ENCODE assay signal across 31 mouse cellular contexts in the genomic region with DNA sequence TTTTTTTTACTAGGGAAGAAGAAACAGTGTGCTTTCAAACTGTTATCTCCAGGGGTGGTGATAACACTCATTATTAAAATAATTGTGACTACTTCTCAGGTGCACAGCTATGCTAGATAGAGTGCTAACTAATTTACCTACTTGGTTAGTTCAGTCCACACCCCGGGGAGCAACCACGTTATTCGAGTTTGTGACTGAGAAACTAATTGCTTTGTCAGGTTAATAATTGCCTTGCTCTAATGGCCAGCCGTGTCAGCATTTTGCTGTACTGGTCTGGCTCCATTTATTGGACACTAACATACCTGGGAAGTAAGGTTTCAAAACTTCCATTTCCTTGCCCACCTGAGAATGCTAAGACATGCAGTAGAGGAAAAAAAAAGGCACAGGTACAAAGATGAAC.
DNase-seq lines count a peak whose midpoint lies in the region; ATAC-seq and TF ChIP-seq lines count a peak whose summit lies in the region.
"Had no signal": no experiment of that assay in that cellular context is flagged by ENCODE, and none has a peak within 500 bp of the region (broad histone marks: within the 10 kb centered on the region; RNA-seq: fewer than 3 reads in every experiment).

No protein-coding gene starts in this region.

- no peak for ATAC-seq in liver, embryonic 12.5 days
- no peak for ATAC-seq in hindbrain, embryonic 16.5 days
- ATAC-seq: forebrain, embryonic 13.5 days had no signal

- no peaks in the 10 kb centered on the region for H3K9me3 ChIP-seq in liver, embryonic 12.5 days (replicated peaks)
- no peaks in the 10 kb centered on the region for H3K9me3 ChIP-seq in hindbrain, embryonic 16.5 days (ENCODE audit: control insufficient read depth, low read length)
- H3K9me3 ChIP-seq: embryonic facial prominence, embryonic 10.5 days; embryonic facial prominence, embryonic 15.5 days; forebrain, embryonic 13.5 days; heart, embryonic 10.5 days; heart, embryonic 15.5 days; hindbrain, embryonic 13.5 days had no signal

- H3K4me2 ChIP-seq in liver, embryonic 12.5 days, result no peak overlapping the region
- H3K4me2 ChIP-seq in hindbrain, embryonic 16.5 days (ENCODE audit: low read length), result no peak overlapping the region
- H3K4me2 ChIP-seq: embryonic facial prominence, embryonic 15.5 days; forebrain, embryonic 13.5 days; heart, embryonic 15.5 days; hindbrain, embryonic 13.5 days had no signal

- H3K27ac ChIP-seq in liver, adult 2 months (replicated peaks; ENCODE audit: insufficient read depth, low read depth, low read length), result no peak overlapping the region
- no peak overlapping the region for H3K27ac ChIP-seq in liver, embryonic 12.5 days
- no peak overlapping the region for H3K27ac ChIP-seq in hindbrain, embryonic 16.5 days (ENCODE audit: low read depth, low read length)
- H3K27ac ChIP-seq in cerebellum, adult 2 months (ENCODE audit: insufficient read depth, low read length), result no peak overlapping the region
- H3K27ac ChIP-seq: embryonic facial prominence, embryonic 10.5 days; embryonic facial prominence, embryonic 15.5 days; forebrain, embryonic 13.5 days; heart, embryonic 10.5 days; heart, embryonic 15.5 days; hindbrain, embryonic 13.5 days; liver, embryonic 14.5 days; macrophage; stomach, postnatal 0 days had no signal

- H3K9ac ChIP-seq in liver, adult 2 months (ENCODE audit: low read depth, low read length), result no peak overlapping the region
- no peak overlapping the region for H3K9ac ChIP-seq in liver, embryonic 12.5 days
- no peak overlapping the region for H3K9ac ChIP-seq in hindbrain, embryonic 16.5 days (ENCODE audit: low read depth, low read length)
- H3K9ac ChIP-seq: embryonic facial prominence, embryonic 15.5 days; forebrain, embryonic 13.5 days; heart, embryonic 15.5 days; hindbrain, embryonic 13.5 days; liver, embryonic 14.5 days had no signal

- no peak for TF ChIP-seq POLR2A in liver, adult 2 months (IDR thresholded peaks at IDR 0.05; ENCODE audit: extremely low read depth, insufficient read depth, low read length)
- TF ChIP-seq POLR2A in cerebellum, adult 2 months (IDR thresholded peaks at IDR 0.05; ENCODE audit: borderline replicate concordance, insufficient read depth, low read length), result no peak

- H3K79me2 ChIP-seq in liver, adult 2 months (ENCODE audit: control insufficient read depth, insufficient read depth, low read length), result no peaks in the 10 kb centered on the region

- no peaks in the 10 kb centered on the region for H3K27me3 ChIP-seq in liver, adult 2 months (ENCODE audit: control insufficient read depth, insufficient read depth, low read length)
- H3K27me3 ChIP-seq in liver, embryonic 12.5 days (replicated peaks), result no peaks in the 10 kb centered on the region
- no peaks in the 10 kb centered on the region for H3K27me3 ChIP-seq in hindbrain, embryonic 16.5 days (replicated peaks; ENCODE audit: control insufficient read depth, insufficient read depth, low read length)
- H3K27me3 ChIP-seq in cerebellum, adult 2 months (ENCODE audit: control insufficient read depth, insufficient read depth, low read length), result no peaks in the 10 kb centered on the region
- H3K27me3 ChIP-seq: embryonic facial prominence, embryonic 15.5 days; forebrain, embryonic 13.5 days; heart, embryonic 15.5 days; hindbrain, embryonic 13.5 days had no signal

- WGBS in liver, adult 2 months, result 20% methylated on average over 4 of the region's 4 CpGs
- 63% methylated on average over 4 of the region's 4 CpGs for WGBS in liver, embryonic 12.5 days (ENCODE audit: insufficient replicate concordance)
- 53% methylated on average over 4 of the region's 4 CpGs for WGBS in hindbrain, embryonic 16.5 days
- WGBS in cerebellum, adult 2 months, result 63% methylated on average over 4 of the region's 4 CpGs

- no peak overlapping the region for H3K4me3 ChIP-seq in liver, adult 2 months (ENCODE audit: insufficient read depth, low read depth, low read length)
- no peak overlapping the region for H3K4me3 ChIP-seq in liver, embryonic 12.5 days
- no peak overlapping the region for H3K4me3 ChIP-seq in hindbrain, embryonic 16.5 days (ENCODE audit: low read length)
- H3K4me3 ChIP-seq in cerebellum, adult 2 months (replicated peaks; ENCODE audit: insufficient read depth, low read depth, low read length), result no peak overlapping the region
- H3K4me3 ChIP-seq: embryonic facial prominence, embryonic 10.5 days; embryonic facial prominence, embryonic 15.5 days; forebrain, embryonic 13.5 days; heart, embryonic 10.5 days; heart, embryonic 15.5 days; hindbrain, embryonic 13.5 days had no signal

- no peaks in the 10 kb centered on the region for H3K4me1 ChIP-seq in liver, adult 2 months (ENCODE audit: control insufficient read depth, insufficient read depth, low read length)
- H3K4me1 ChIP-seq in liver, embryonic 12.5 days, result no peaks in the 10 kb centered on the region
- H3K4me1 ChIP-seq in hindbrain, embryonic 16.5 days (ENCODE audit: control insufficient read depth, insufficient read depth, low read depth, low read length), result no peaks in the 10 kb centered on the region
- H3K4me1 ChIP-seq in cerebellum, adult 2 months (ENCODE audit: control insufficient read depth, insufficient read depth, low read length), result no peaks in the 10 kb centered on the region
- H3K4me1 ChIP-seq: embryonic facial prominence, embryonic 10.5 days; embryonic facial prominence, embryonic 15.5 days; forebrain, embryonic 13.5 days; heart, embryonic 10.5 days; heart, embryonic 15.5 days; hindbrain, embryonic 13.5 days had no signal

- peak; percentile 4 for DNase-seq in liver, adult 2 months (ENCODE audit: extremely low read depth, low read depth, low spot score)
- peak; percentile 65 for DNase-seq in kidney, adult 9 months
- peak; percentile 20 for DNase-seq in kidney, postnatal 10 days
- DNase-seq in spleen, postnatal 36 days (ENCODE audit: low spot score in 2 of 2), result no peak
- no peak for DNase-seq in cerebellum, adult 2 months
- no peak for DNase-seq in c-Kit-positive CD71-positive TER-119-positive erythroid progenitor cells, embryonic 14.5 days (ENCODE audit: low spot score)
- DNase-seq: adrenal gland, postnatal 36 days; cerebellum, adult 8-10 months; cerebellum, postnatal 25 days; gastrocnemius, postnatal 25 days; heart, adult 11 months; left cerebral cortex, postnatal 4 days; lung, adult 2 months; lung, postnatal 10 days; midbrain, embryonic 14.5 days; retina, postnatal 1 day; right cerebral cortex, postnatal 14 days; spleen, adult 18-20 months; thymus, adult 18-20 months; thymus, postnatal 25 days had no signal

- TF ChIP-seq CTCF in liver, adult 2 months (IDR thresholded peaks at IDR 0.05; ENCODE audit: low read depth, low read length), result no peak
- no peak for TF ChIP-seq CTCF in cerebellum, adult 2 months (IDR thresholded peaks at IDR 0.05; ENCODE audit: borderline replicate concordance, insufficient read depth, low read depth, low read length)

- H3K36me3 ChIP-seq in liver, adult 2 months (ENCODE audit: control insufficient read depth, insufficient read depth, low read length), result no peaks in the 10 kb centered on the region
- no peaks in the 10 kb centered on the region for H3K36me3 ChIP-seq in liver, embryonic 12.5 days
- H3K36me3 ChIP-seq in hindbrain, embryonic 16.5 days (ENCODE audit: control insufficient read depth, insufficient read depth, low read length), result no peaks in the 10 kb centered on the region
- H3K36me3 ChIP-seq: embryonic facial prominence, embryonic 10.5 days; embryonic facial prominence, embryonic 15.5 days; heart, embryonic 10.5 days; heart, embryonic 15.5 days; hindbrain, embryonic 13.5 days had no signal

Comparison
In these comparisons a context has a peak if more than half of its experiments do, and no peak if none do; other contexts are left out.
1. DNase-seq: peak in liver, adult 2 months (single experiment), kidney, adult 9 months (single experiment) and kidney, postnatal 10 days (single experiment); none in spleen, postnatal 36 days (0 of 2), cerebellum, adult 2 months (0 of 2) and c-Kit-positive CD71-positive TER-119-positive erythroid progenitor cells, embryonic 14.5 days (single experiment).